Mouse (Mus musculus) layer of hippocampus, adult 11-12 months (tissue): ENCODE measurements at regions not wholly inside any gene's neighbourhood (a gene's known extent, or its start where the extent isn't known, plus 50 kb on each side); places are given as distances from the start of the nearest gene placed in this dataset.

Experiments
- DNase-seq: peaks from one replicate; pipeline ENCODE4 v3.0.0; 2022; ENCODE audit warnings: low spot score

- peak; percentile 9 for DNase-seq
Measured at GRCm38 (mm10) chr2:124775737-124776136, 292.2 kb upstream of the Slc24a5 start.

- no peak for DNase-seq
Measured at GRCm38 (mm10) chr2:124792633-124793036, 275.3 kb upstream of the Slc24a5 start.

DNA sequence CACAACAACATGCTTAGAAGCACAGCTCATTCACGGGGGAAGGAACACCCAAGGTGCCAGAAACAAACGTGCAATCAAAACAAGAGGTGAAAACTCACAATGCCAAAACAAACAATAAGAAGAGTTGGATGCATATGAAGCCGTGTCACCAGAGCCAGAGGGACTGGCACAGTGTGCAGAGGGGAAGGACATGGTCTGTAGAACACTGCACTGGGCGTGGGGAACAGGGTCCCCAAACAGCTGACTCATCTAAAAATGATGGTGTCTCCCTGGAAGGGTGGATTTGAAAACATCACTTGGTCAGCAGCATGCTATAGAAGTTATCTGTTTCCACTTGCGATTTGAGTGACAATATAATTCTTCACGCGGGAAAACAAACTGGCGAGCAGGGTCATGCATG is 256.2 kb upstream of the Slc24a5 start:
- no peak for DNase-seq

DNA sequence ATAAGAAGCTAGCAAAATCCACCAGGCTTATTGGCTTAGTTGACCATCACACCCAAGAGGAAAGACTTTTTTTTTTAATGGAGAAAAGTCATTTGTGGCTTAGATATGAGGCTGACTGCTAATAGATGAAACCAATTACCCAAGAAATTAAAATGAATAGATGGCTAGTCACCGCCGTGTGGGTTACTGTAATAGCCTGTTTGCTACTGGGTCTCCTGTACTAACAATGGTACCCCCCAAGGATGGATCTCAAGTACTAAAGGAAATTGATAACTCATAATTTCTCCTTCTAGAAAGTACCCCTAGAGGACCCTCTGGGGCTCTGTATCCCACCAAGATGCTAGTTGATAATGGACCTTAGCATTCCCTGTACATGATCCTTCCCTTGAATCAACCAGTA is 251.1 kb upstream of the Slc24a5 start:
- DNase-seq = no peak

GRCm38 (mm10) chr2:124819846-124820245 is 248.1 kb upstream of the Slc24a5 start:
- no peak for DNase-seq

- no peak for DNase-seq
Measured at GRCm38 (mm10) chr2:124820821-124821220, 247.1 kb upstream of the Slc24a5 start.

DNA sequence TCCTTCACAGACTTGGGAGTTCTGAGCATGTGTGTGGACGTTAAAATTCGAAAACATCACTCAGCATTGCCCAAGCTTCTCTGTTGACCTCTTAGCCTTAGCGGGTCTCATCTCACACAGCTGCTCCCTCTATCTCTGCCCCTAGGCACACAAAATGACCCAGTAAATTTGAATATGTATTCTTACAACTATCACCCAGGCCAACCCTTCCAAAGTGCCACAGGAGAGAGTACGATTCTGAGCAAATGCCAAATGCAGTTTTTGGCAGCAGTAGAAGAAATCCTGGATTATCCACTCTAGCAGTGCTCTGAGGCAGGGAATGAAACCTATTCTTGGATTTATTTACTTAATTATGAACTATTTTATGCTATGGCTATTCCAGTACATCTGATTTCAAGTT is 246.6 kb upstream of the Slc24a5 start:
- no peak for DNase-seq

DNA sequence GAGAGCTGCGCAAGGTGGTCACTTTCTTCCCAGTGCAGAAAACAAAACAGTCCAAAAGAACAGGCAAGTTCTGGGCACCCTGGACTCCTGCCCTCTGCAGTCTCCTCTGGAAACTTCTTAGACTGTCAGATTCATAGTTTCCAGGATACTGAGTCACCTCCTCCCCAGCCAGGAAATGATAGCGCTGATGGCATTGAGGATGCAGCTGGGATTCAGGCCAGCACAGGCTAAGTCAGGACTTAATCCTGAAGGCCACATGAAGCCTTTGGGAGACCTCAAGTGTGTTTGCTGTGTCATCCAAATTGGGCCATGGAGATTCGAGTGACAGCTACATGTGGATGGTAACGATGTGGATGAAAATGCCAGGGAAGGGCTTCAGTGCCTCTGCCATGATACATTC is 219.1 kb upstream of the Slc24a5 start:
- no peak for DNase-seq

GRCm38 (mm10) chr2:124858504-124858903 is 209.4 kb upstream of the Slc24a5 start:
- DNase-seq = peak; percentile 8

DNA sequence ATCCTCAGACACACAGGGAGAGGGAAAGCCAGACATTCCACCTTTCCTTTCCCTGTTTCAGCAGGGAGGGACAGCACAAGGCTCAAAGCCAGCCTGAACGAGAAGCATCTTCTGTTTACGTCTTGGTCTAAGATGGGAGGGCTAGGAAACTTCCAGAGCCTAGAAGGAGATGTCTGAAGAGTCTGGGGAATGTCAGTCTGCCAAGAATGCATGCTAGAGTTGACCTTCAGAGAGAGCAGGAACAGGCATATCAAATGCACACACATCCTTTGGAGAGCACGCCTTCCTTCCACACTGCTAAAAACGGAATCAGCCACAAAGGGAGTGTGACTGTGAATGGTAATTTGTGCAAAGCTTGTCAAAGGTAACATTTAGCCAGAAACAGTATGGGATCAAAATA is 179.7 kb upstream of the Slc24a5 start:
- DNase-seq = no peak

- DNase-seq = no peak
Measured at GRCm38 (mm10) chr2:124895002-124895401, 172.9 kb upstream of the Slc24a5 start.

DNA sequence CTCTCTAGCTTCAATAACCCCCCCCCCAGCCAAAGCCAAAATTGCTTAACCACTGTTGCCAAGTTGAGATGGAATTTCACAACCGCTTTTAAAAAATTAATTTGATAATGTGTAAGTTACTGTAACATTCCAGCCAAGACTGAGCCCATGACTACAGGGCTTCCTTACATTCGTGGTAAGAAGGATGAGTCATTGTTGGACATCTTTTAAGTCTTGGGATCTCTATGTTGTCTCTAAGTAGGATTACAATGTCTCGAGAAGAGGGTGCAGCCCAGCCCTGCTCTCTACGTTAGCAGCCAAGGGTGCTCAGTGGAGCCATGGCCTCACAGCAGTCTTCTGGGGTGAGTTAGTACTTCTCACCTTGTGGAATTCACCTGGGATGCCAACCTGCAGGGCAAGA is 164.4 kb upstream of the Slc24a5 start:
- no peak for DNase-seq

DNA sequence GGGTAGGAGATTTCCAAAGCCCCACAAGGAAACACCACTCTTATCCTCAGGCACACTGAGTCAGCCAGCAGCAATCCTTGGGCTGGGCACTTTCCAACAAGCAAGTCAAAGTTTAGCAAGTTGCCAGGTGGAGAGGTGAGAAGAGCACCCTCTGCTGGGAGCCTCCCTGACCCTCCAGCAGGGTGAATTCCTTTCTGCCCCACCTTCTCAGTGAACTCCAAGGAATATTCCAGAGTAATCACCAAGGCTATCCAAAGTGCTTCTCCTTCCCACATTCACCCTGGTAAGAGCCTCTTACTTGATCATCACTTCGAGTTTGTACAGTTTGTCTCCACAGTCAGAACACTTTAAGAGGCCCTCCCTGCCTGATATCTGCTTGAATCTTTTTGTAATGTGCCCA is 162.8 kb upstream of the Slc24a5 start:
- DNase-seq = no peak

- DNase-seq = no peak
Measured at GRCm38 (mm10) chr2:124918986-124919761, 148.8 kb upstream of the Slc24a5 start.

DNA sequence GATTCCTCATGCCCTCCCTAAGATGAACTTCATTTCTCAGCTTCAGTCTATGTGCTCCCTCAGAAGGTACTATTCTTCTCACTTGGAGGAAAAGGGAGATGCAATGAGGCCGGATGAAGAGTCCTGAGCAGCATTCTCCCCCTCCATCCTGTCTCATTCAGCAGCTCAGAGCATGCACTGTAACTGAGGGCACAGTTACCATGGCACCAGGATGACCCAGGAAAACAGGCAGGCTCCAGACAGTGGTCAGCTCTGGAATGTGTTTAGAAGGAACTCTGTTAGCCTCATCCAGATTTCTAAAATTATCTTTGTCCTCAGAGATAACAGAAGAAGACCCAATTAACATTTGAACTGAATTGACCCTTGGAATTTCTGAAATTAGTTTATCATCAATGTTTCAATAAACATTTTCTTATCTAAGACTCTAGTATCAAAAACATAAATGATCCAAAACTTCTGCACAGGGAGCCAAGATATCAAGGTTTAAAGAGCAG is 148.1 kb upstream of the Slc24a5 start:
- no peak for DNase-seq

- DNase-seq = no peak
Measured at GRCm38 (mm10) chr2:124920265-124920664, 147.7 kb upstream of the Slc24a5 start.

- peak; percentile 82 for DNase-seq
Measured at GRCm38 (mm10) chr2:124927882-124928758, 139.8 kb upstream of the Slc24a5 start.

DNA sequence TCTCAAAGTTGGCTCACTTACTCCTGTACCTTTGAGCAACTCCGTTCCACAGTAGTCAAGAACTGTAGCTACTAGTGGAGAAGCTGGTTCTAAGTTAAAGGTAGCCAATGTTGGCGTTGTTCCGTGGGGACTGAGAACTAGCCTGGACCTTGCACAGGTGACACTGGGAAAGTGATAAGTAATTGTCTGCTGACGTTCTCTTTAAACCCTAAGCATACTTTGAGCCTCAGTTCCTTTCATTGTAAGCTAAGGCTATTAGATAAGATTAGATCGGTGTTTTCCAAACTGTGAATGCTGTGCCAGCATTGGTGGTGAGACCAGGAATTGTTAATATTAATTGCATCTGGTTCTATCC is 139.2 kb upstream of the Slc24a5 start:
- no peak for DNase-seq

DNA sequence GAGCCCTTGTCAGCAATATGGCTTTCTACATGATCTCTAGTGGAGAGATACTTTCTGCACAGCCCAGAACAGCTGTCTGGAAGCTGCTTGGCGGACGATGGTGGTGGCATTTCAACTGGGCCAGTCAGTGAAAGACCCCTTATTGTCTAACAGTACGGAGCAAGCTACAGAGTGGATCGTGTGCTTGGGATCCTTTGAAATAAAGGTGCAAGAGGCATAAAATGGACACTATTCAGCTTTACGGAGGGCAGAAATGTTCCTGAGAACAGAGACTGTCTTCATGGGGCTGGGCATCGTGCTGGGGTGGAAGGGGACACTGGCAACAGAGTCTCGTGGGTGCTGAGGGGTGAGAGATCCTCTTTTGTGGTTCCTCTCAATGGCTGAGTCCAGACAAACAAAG is 137.2 kb upstream of the Slc24a5 start:
- DNase-seq = peak; percentile 14

DNA sequence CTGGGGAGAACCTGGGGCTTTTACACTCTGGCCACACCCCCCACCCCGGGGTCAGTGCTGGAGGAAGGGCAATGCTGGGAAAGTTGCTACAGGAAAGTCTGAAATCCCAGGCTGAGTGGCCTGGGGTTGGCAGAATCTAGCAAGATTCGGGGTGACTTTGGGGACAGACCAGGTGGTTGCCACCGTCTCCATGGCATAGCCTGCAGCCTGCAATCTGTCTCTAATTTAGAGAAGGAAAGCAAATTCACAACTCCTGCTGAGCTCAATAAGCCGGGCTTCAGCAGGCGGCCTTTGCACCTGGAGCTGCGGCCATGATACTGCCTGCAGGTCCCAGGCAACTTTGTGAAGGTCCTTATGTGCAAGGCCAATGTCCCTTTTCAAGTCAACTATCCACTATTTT is 135.4 kb upstream of the Slc24a5 start:
- DNase-seq = no peak

DNA sequence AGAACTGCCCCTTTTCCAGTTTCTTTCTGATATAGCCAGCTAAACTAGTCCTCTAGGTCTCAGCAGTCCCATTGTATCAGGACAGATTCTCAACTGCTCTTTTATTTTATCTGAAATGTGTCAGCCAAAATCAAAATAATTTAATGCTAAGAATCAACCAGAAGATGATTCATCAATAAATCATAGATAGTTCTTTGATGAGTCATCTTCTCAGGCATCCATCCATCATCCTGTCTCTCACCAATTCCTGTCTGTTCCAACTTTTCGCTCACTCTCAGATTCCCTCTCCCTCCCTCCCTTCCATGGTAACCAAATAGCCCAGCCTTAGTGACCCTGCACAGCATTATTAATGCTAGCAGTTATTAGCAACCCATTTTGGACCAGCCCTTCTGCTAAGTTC is 134.0 kb upstream of the Slc24a5 start:
- no peak for DNase-seq

GRCm38 (mm10) chr2:124948263-124948781 is 119.6 kb upstream of the Slc24a5 start:
- DNase-seq = no peak

GRCm38 (mm10) chr2:124948812-124949211 is 119.1 kb upstream of the Slc24a5 start:
- DNase-seq = no peak
